Mouse (Mus musculus): ENCODE results near the gene Zfp131.
"Not testable (repeated sequence)": the region's sequence is repeated elsewhere in the genome, so short reads cannot be mapped to it uniquely, and the experiment has no call there.

The Zfp131 gene

DNA sequence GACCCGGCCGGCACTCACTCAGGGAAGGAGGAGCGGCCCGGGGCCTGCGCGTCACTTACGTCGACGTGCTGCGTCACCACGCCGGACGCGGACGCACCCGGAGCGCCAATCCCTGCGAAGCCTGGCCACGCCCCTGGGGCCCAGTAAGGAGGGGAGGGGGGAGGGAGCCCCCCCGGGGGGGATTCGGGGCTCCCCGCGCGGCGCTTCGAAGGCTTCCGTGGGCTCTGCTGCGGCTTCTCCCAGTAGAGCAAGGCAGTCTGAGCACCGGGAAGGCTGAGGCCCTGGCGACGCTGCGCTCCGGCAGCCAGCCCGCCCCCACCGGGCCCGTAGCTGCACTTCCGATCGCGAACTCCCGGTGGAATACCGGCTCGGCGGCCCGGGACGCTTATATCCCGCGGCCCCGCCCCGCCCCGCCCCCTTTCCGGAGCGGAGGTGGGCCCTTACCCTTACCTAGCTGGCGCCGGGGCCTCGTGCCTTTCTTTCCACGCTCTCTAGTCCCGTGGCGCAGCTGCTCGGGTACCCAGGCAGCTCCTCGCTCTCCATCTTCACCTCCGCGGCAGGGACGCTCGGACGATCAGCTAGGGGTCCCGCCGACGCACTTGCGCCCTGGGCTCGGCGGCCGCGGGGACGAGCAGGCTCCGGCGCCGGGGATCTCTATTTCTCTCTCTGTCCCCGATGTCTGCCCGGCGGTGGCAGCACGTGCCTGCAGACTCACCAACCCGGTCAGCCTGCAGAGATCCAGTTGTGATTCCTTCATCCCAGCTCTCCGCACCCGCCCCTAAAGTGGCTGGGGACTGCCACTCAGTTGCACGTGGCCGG is at the start of gene Zfp131:
Gene Zfp131, minus strand, starts transcription at position 129 of the 819 bp plus-strand sequence.
- DNase-seq (ENCODE audit: low spot score in 2 of 2), result peak; percentile 86 to 89

DNA sequence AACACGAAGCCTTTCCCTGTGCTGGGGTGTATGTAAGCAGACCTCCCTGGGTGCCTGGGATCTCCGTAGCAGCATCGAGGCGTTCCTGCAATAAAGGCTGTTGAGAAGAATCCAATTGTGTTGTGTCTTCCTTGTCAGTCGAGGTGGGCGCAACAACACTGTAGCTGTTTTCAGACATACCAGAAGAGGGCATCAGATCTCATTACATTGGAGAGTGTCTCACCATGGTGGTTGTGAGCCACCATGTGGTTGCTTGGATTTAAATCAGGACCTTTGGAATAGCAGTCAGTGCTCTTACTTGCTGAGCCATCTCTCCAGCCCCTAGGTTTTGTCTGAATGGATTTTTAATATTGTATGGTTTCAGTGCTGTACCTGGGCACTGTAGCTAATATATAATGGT is 49.3 kb upstream of the Zfp131 start:
- not testable (repeated sequence) for DNase-seq (ENCODE audit: low spot score in 2 of 2)

DNA sequence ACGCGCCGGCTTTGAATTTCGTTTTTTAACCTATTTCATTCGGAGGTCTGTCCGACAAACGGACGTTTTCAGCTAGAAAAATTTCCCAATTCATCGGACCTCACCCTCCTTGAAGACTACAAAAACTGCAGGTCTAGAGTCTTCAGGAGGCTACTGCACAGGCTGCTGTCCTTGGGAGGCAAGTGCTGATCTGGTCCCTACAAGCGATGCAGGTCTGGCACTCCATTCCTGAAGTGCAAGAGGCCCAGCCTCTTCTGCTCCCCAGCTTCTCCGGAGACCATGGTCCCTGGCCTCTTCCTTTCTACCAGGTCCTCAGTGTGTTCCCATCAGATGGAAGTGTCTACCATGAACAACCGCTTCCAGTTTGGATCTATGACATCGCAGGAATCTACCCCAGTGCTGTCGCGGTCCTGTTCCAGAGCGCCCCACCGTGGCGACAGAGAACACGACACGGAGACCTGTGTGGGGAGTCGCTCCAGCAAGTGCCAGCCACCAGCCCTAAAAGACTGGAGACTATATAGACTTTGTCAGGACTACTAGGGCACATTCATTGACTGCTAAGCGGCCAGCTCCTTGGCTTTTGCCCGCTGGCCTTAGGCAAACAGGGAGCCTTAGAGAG is 47.1 kb upstream of the Zfp131 start:
- DNase-seq (ENCODE audit: low spot score in 2 of 2), result peak; percentile 8 to 29

GRCm38 (mm10) chr13:119836324-119836811 is 45.7 kb upstream of the Zfp131 start:
- peak in 1 of 2 experiments; percentile 4 for DNase-seq (ENCODE audit: low spot score in 2 of 2)

- peak in 1 of 2 experiments; percentile 21 for DNase-seq (ENCODE audit: low spot score in 2 of 2)
These were observed 44.8 kb upstream of the Zfp131 start, which contains the start of gene D13Ertd608e for GRCm38 (mm10) chr13:119835320-119836056. Gene D13Ertd608e (plus strand): TSS chr13:119836006.

DNA sequence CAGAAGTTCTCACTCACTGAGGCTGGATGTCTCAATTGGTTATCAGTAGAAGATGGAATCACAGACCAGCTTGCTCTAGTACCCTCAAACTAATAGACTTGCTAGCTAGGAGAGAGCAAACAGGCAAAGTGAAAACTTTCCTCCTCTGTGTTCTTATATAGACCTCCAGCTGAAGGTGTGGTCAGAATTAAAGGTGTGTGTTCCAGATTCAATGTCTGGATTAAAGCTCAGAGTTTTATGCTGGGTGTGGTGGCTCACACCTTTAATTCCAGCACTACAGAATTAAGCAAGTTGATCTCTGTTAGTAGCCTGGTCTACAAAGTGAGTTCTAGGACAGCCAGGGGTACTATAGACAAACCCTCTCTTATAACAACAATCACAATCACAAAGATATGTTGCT is 39.4 kb upstream of the Zfp131 start, which contains the start of gene AF067063:
Gene AF067063, minus strand, starts transcription at position 101 of the 400 bp plus-strand sequence.
- DNase-seq (ENCODE audit: low spot score in 2 of 2), result not testable (repeated sequence)

DNA sequence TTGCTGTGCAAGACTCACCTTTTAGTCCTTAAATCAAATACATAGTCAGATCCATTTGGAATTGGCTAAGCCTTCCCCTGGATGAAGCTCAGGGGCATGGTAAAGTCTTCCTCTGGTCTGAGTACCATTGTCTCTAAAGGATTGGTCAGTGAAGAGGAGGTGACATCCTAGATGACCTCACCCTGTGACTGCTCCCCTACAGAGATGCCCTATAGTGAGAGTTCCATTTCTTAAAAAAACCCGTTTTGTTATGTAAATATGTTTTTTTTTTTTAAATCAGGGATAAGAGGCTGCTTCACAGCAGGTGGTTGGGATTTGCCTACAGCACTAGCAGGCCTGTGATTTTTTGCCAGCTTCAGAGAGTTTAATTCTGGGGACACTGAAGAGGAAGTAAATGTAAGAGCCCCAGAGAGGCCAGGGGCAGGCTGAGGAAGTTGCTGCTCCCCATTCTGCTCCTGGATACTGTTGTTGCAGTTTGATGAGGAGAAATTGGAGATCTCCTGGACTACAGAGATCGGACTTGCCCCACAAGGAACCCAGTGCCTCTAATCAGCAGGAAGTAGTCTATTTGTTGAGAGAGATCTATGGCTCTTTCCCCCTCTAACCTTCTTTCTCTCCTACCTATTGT is 27.0 kb upstream of the Zfp131 start:
- no peak for DNase-seq (ENCODE audit: low spot score in 2 of 2)

DNA sequence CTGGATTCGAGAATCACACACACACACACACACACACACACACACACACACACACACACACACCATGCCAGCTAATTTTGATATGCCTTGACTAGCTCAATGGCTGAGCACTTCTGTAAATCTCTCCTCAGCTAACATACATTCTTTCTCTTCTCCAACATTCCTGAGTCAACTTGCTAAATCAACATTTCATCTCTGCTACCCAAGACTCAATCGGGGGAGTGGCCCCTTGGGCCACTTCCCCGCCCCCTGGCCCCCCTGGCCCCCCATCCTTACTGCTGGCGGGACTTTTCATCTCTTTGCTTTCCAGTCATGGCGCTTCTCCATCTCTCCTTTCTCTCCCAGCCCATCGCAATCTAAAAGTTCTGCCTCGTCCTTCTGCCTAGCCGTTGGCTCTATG is 26.1 kb upstream of the Zfp131 start:
- DNase-seq (ENCODE audit: low spot score in 2 of 2), result no peak

GRCm38 (mm10) chr13:119810031-119810430 is 19.3 kb upstream of the Zfp131 start:
- DNase-seq (ENCODE audit: low spot score in 2 of 2), result no peak

DNA sequence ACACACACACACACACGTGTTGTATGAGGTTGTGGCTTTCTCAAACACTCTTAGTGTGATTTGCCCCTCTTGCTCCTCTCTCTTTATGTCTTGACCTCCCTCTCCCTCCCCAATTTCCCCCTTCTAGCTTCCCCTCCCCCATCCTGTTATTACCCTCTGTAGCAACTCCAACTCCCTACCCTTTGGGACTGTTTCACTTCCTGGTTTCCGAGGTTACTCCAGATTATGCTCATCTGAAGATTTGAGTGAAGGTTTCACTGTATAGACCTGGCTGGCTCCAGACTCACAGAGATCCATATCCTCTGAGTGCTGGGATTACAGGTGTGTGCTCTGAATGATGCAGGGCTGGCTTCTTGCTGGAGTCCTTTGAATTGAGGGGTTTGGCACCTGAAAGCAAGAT is 18.2 kb upstream of the Zfp131 start:
- no peak for DNase-seq (ENCODE audit: low spot score in 2 of 2)

DNA sequence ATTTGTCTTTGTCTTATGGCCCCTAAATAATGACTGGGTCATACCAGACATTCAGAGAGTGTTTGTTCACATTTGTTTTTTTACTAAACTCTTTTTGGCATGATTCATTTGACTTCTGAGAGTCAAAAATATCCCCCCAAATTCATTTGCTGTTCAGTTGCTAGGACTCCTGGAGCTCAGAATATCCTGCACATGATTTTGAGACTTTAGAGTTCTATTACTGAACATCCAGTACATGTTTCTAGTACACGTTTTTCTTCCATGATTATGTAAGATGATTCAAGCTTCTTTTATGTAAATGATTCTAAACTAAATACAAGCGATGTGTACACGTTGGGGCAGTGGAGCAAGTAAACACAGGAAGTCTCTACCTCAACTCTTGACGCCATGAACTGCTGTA is 7.0 kb upstream of the Zfp131 start:
- DNase-seq (ENCODE audit: low spot score in 2 of 2), result no peak

DNA sequence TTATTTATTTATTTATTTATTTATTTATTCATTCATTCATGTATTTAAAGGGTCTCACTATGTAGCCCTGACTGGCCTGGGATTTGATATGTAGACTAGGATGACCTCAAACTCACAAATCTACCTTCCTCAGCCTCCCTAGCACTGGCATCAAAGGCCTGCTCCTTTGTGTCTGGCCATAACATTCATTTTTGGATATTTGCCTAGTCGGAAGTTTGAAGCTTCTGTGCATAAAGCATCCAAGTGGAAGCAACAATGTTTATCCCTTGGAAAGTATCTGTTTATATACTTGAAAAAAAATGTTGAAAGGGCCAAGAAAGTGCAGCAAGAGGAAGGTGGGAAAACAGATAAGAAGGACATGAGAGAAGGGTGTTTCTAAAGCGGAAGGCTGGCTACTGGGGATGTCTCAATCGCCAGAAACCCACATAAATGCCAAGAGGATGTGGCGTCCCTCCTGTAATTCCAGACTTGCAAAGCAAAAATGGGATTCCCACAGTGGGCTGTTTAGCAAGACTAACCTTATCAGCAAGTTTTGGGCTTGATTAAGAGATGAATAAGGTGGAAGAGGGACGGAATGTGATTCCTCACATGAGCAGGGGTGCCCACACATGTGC is 2.2 kb upstream of the Zfp131 start:
- DNase-seq (ENCODE audit: low spot score in 2 of 2), result no peak

DNA sequence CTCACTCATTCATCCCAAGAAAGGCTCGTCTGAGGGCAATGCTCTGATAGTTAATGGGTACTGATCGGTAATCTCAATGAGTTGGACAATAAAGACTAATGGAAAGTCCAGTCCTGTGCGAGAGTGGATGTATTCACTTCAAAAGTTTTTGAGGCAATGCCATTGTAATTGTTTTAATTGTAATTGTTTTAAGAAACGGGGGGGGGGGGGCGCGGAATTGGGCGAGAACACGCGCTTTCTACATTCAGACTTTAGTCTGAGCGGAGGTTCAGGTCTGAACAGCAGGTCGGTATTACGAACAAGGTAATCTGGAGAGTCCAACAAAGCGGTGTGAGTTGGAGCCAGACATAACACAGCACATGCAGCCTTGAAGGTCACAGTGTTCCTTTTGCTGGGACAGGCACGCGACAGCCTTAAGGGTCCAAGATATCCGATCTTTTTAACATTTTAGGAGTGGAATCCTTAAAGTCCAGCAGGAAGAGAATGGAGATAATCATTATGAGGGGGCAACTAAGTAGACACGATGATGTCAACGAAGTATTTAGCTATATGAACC is 969 bp upstream of the Zfp131 start:
- no peak for DNase-seq (ENCODE audit: low spot score in 2 of 2)

DNA sequence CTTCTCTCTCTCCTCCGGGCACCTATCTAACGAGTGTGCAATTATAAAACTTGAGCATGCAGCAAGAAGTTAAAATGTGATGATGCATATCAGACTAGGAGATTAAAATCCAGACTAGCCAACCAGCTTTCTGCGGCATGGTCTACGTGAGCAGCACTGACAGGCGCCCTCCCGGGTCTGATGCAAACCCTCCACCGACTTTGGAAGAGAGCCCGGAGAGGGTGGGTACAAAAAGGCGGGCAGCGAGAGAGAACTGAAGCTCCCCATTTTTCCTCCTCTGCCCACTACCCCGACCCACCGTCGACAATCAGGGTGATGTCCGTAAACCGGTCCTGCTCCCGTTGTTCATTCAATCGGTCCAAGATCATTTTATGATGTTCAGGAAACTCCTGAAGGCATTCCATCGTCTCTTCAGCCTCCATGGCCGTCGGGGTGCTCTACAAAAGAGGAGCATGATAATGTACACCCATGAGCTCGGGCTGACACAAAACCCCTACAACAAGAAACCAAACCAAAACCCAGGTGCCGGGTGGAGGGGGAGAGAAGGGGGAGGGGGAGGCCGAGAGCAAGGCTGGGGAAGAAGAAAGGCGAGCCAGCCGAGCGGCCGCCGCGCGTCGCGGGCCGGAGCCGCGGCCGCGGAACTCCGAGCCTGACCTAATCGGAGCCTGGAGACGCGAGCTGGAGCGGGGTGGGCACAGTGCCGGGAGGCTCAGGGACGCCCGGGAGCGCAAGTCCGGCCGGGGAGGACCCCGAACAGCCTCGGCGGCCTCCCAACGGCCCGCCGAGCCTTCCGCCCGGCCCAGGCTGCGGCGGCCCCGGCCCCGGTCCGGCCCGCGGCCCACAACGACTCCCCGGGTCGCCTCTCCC is 605 bp downstream of the Zfp131 start:
- DNase-seq (ENCODE audit: low spot score in 2 of 2), result peak; percentile 57

DNA sequence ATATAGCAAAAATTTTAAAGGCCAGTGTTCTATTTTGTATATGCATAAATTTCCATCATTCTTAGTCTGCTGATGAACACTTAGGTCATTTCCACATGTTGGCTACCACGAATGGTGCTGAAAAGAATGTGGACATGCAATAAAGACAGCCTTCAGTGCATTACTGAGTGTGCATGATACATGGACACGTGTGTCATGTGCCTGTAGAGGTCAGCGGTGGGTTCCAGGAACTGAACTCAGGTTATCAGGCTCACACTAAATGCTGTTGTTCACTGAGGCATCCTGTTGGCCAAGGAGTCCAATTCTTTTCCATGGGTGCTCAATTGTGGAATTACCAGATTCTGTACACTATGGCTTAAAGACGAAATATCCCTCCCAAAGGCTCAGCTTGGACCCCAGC is 7.1 kb downstream of the Zfp131 start:
- no peak for DNase-seq (ENCODE audit: low spot score in 2 of 2)

DNA sequence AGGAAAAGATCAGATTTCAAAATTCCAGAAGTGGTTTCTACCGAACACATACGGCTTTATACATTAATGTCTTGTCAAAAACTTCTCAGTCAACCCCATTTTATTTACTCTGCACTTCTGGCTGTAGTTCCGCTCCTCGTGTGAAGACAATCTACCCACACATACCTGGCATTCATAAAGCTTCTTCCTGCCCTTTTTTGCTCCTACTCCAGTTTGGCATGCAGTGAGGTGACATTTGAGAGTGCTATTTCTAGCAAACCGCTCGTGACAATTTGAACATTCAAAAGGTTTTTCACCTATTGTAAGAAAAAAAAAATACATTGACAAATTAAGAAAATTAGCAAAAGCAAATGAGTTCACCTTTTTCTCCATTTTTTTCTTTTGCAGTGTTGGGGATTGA is 22.1 kb downstream of the Zfp131 start:
- no peak for DNase-seq (ENCODE audit: low spot score in 2 of 2)

- DNase-seq (ENCODE audit: low spot score in 2 of 2), result no peak
These were observed 24.2 kb downstream of the Zfp131 start for GRCm38 (mm10) chr13:119766480-119766879.

GRCm38 (mm10) chr13:119756831-119757230 is 33.9 kb downstream of the Zfp131 start:
- no peak for DNase-seq (ENCODE audit: low spot score in 2 of 2)

- DNase-seq (ENCODE audit: low spot score in 2 of 2), result peak; percentile 75 to 83
These were observed 34.8 kb downstream of the Zfp131 start, which contains the start of gene Nim1k for GRCm38 (mm10) chr13:119755681-119756471. Gene Nim1k (minus strand): TSS chr13:119755882.

Data from frontal cortex, postnatal 14 days (tissue).